Mouse (Mus musculus) midbrain, embryonic 11.5 days (tissue): ENCODE results near the gene Gm13083. TPM values are rescaled to one million over a fixed set of nuclear protein-coding genes. Genes with fewer than 3 reads are reported as not detected.
"Not testable (repeated sequence)": the region's sequence is repeated elsewhere in the genome, so short reads cannot be mapped to it uniquely, and the experiment has no call there.

Experiments
- ATAC-seq: fragments of 200-750 bp; cut with Nextera tagmentation; 2 replicates; pipeline ENCODE4 v1.8.0; 2017; ENCODE audit warnings: moderate TSS enrichment, moderate library complexity; ENCODE audit not compliant: low FRiP score
- DNase-seq: peaks from one replicate; pipeline ENCODE4 v3.0.0; 2015; ENCODE audit warnings: low spot score; ENCODE audit errors: missing footprints
- H3K27ac ChIP-seq: fragments of 300-500 bp; sonication (generic); 2 replicates; pipeline ENCODE4 v1.5.1; 2014; ENCODE audit warnings: low read depth, low read length
- H3K27me3 ChIP-seq: fragments of 300-500 bp; sonication (generic); 2 replicates; pipeline ENCODE4 v1.6.1; 2014; ENCODE audit warnings: mild to moderate bottlenecking, low read length, moderate library complexity, mixed read lengths; ENCODE audit not compliant: control insufficient read depth, insufficient read depth
- H3K36me3 ChIP-seq: fragments of 300-500 bp; sonication (generic); 2 replicates; pipeline ENCODE4 v1.6.1; 2014; ENCODE audit warnings: mild to moderate bottlenecking, low read length, moderate library complexity, mixed read lengths; ENCODE audit not compliant: control insufficient read depth, insufficient read depth
- H3K4me1 ChIP-seq: fragments of 300-500 bp; sonication (generic); 2 replicates; pipeline ENCODE4 v1.6.1; 2014; ENCODE audit warnings: low read length; ENCODE audit not compliant: control insufficient read depth, insufficient read depth
- H3K4me2 ChIP-seq: fragments of 300-500 bp; sonication (generic); 2 replicates; pipeline ENCODE4 v1.6.1; 2014; ENCODE audit warnings: mild to moderate bottlenecking, moderate library complexity
- H3K4me3 ChIP-seq: fragments of 300-500 bp; sonication (generic); 2 replicates; pipeline ENCODE4 v1.5.1; 2014; ENCODE audit warnings: low read depth, low read length
- H3K9ac ChIP-seq: fragments of 300-500 bp; sonication (generic); 2 replicates; pipeline ENCODE4 v1.6.1; 2014; ENCODE audit warnings: low read length
- H3K9me3 ChIP-seq: fragments of 300-500 bp; sonication (generic); 2 replicates; pipeline ENCODE4 v1.6.1; 2016; ENCODE audit warnings: low read length; ENCODE audit not compliant: control insufficient read depth
- WGBS: fragments of 180-500 bp; shearing (Covaris S2); extraction: QIAGEN DNeasy Blood & Tissue Kit; methylation state at CpG from one replicate; pipeline ENCODE4 v1.1.7; 2014; 5-methylcytosine and 5-hydroxymethylcytosine counted together
- polyA plus RNA-seq: library from polyadenylated mRNA; unstranded; fragments of >200 nt; fragmentation: Nextera tagmentation; extraction: Ambion mirVana; gene quantifications from 2 replicates; pipeline ENCODE4 v1.2.1, GENCODE M21; 2014

The Gm13083 gene
- polyA plus RNA-seq = not detected in 2 replicates

GRCm38 (mm10) chr4:143614703-143615102 is at the start of gene Gm13083:
Gene Gm13083 (plus strand): TSS chr4:143615003.
- not testable (repeated sequence) for H3K4me2 ChIP-seq, H3K27me3 ChIP-seq, H3K4me3 ChIP-seq, H3K36me3 ChIP-seq, H3K9ac ChIP-seq, H3K9me3 ChIP-seq, H3K4me1 ChIP-seq, ATAC-seq, H3K27ac ChIP-seq, DNase-seq

- H3K9ac ChIP-seq, DNase-seq, H3K4me3 ChIP-seq, H3K9me3 ChIP-seq, H3K4me2 ChIP-seq, H3K4me1 ChIP-seq, H3K36me3 ChIP-seq, H3K27me3 ChIP-seq, H3K27ac ChIP-seq, ATAC-seq: not testable (repeated sequence)
- 88% methylated on average over 9 of the region's 9 CpGs for WGBS
Observed at GRCm38 (mm10) chr4:143611927-143612326, 2.9 kb upstream of the Gm13083 start.

- H3K4me2 ChIP-seq, H3K9me3 ChIP-seq, H3K27ac ChIP-seq, H3K36me3 ChIP-seq, ATAC-seq, H3K9ac ChIP-seq, H3K4me1 ChIP-seq, DNase-seq, H3K27me3 ChIP-seq, H3K4me3 ChIP-seq: not testable (repeated sequence)
- 92% methylated on average over 4 of the region's 4 CpGs for whole genome bisulfite sequencing
Observed at GRCm38 (mm10) chr4:143618101-143618500, 3.3 kb downstream of the Gm13083 start.

GRCm38 (mm10) chr4:143657146-143657545 is 42.3 kb downstream of the Gm13083 start, which contains the start of gene Gm13088:
Gene Gm13088 (minus strand): TSS chr4:143657246.
- not testable (repeated sequence) for H3K36me3 ChIP-seq, H3K4me1 ChIP-seq, ATAC-seq, H3K27ac ChIP-seq, H3K4me3 ChIP-seq, DNase-seq, H3K9ac ChIP-seq, H3K4me2 ChIP-seq, H3K9me3 ChIP-seq, H3K27me3 ChIP-seq

Other genes starting within 250 kb of the Gm13083 start
- gene Pramel1, start 220.6 kb upstream of the Gm13083 start, polyA plus RNA-seq = not detected in 2 replicates
- gene Pramef8, start 202.6 kb upstream of the Gm13083 start, polyA plus RNA-seq = 15.6 and 18.6 TPM in 2 replicates
- not detected in 2 replicates for gene Oog4, start 164.7 kb upstream of the Gm13083 start, polyA plus RNA-seq
- gene Gm13043, start 103.7 kb upstream of the Gm13083 start, polyA plus RNA-seq = not detected in 2 replicates
- gene Gm13040, start 79.0 kb upstream of the Gm13083 start, polyA plus RNA-seq = not detected in 2 replicates
- not detected in 2 replicates for gene BC080695, start 63.3 kb upstream of the Gm13083 start, polyA plus RNA-seq
- not detected in 2 replicates for gene Gm13057, start 63.3 kb upstream of the Gm13083 start, polyA plus RNA-seq
- not detected in 2 replicates for gene Gm13088, start 42.2 kb downstream of the Gm13083 start, polyA plus RNA-seq
- gene Gm13089, start 87.7 kb downstream of the Gm13083 start, polyA plus RNA-seq = not detected in 2 replicates
- gene Gm13078, start 104.5 kb downstream of the Gm13083 start, polyA plus RNA-seq = not detected in 2 replicates
- not detected in 2 replicates for gene Gm13023, start 174.3 kb downstream of the Gm13083 start, polyA plus RNA-seq
- not detected in 2 replicates for gene Gm13084, start 201.1 kb downstream of the Gm13083 start, polyA plus RNA-seq
- not detected in 2 replicates for gene Gm13103, start 231.5 kb downstream of the Gm13083 start, polyA plus RNA-seq